Mouse (Mus musculus): ENCODE data around the gene Slc39a5.
A peak's percentile ranks its signal among the peaks of the same experiment; 100 is the strongest.

Gene Slc39a5

GRCm38 (mm10) chr10:128374393-128374792 lies 26.6 kb downstream of the Slc39a5 start:
- peak; percentile 41 for DNase-seq

DNA sequence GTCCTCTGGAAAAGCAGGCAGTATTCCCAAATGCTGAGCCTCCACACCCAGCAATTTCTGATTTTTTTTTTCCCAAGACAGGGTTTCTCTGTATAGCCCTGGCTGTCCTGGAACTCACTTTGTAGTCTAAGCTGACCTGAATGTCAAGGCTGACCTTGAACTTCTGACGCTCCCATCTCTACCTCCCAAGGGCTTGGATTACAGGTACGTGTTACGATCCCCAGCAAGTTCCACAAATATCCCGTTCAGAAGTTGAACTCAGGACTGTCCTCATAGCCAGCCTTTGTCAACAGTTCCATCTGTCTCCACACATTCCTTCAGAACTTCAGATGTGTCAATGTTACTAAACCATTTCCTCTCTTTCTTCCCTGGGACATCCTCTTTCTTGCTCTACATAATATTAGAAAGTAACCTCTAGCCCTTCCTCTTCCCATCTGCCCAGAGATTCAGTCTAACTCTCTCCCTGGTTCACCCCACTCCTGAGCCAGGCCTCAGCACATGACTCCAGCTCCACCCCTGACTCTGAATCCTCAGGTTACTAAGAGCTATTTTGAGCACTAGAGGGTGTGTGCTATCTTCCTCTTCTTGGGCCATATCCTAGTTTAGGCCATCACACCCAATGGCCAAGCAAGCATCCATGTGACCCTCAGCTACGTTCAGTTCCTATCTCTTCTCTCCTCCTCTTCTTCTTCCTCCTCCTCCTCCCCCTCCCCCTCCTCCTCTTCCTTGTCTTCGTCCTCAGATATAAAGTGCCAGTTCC lies 27.9 kb downstream of the Slc39a5 start:
- no peak for DNase-seq

- DNase-seq = no peak
Measured at GRCm38 (mm10) chr10:128372142-128372541, 28.9 kb downstream of the Slc39a5 start.

DNA sequence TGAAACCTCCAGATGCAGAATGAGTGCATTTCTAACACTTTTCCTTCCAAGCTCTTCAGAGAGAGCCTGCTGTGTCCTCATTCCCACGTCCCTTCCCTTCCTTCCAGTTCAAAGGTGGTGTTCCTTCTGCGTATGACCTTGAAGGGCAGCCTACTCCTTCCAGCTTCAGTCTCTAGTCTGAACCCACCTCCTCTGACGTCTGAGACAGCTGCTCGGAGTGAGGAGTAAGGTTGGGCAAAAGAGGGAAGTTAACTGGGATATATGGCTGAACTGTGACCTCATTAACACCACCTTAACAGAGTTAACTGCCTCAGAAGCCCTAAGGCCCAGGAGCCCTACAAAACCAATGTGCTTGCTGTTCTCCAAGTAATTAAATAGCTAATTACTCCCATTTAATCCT lies 30.4 kb downstream of the Slc39a5 start:
- no peak for DNase-seq

DNA sequence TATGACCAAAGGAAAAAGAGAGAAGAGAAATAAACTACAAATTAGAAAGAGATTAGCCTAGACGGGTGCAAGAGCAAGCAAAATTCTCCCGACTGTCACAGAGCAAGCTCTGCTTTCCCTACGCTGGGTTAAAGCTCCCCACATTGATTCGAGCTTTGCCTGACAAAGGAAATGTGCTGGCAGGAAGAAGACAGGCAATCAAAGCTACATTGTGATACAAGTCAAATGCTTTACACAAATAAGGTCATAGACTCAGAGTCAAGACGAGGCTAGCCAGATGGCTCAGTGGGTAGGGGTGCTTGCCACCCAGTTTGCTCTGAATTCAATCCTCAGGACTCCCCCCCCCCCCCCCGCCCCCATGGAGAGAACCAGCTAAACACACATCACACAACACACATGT lies 31.0 kb downstream of the Slc39a5 start:
- no peak for DNase-seq

DNA sequence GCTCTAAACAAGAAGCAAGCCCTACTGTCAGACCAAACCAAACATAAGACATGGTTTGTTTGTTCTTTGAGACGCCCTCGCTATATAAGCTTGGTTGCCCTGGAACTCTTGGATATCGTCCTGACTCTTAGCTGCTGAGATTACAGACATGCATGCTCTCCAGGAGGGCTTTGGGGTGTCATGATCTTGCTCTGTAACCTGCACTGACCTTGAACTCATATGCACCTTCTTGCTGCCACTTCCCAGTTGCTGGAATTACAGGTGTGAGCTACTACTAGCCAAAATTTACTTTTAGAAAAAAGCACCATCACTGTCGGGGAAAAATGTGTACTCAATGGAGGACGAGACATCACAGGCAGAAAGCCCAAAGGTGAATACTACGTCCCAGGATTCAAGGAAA lies 31.4 kb downstream of the Slc39a5 start:
- DNase-seq = no peak

- DNase-seq = no peak
Measured at GRCm38 (mm10) chr10:128369218-128369543, 31.8 kb downstream of the Slc39a5 start.

DNA sequence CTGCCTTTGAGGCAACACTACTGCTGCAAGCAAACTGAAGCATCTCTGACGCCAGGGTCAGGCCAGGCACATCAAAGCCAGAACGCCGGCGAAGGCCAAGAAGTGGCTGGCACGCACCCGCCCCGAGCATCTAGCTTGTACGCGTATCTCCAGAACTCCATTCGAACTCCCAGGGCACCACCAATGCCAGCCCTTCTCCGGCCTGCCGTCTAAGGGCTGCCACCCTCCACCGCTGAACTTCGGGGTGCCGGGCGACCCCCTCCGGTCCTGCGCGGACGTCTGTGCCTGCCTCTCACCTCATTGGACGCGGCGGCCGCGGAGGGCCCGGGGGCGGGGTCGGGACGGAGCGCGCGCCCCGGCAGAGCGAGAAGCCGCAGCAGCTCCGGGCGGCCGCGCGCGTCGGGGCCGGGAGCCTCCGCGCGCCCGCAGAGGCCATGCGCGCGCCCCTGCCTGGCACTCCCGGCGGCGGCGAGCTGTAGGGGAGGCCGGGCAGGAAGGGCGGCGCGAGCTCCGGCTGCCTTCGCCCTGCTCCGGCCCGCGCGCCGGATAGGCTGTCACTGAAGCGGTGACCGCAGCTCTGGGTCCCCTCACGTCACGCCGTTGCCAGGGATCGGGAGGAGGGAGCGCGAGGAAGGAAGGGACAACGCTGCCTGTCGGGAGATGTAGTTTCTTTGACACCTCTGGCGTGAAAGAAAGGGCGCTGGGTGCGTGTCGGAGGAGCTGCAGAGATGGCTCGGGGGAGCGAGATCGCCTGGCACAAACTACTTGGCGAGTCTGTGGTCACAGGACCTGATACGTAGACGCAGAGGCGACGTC lies 32.4 kb downstream of the Slc39a5 start, which contains the start of gene Coq10a:
TSS of gene Coq10a (minus strand) at position 596 of the 816 bp plus-strand sequence.
- DNase-seq = peak; percentile 94

DNA sequence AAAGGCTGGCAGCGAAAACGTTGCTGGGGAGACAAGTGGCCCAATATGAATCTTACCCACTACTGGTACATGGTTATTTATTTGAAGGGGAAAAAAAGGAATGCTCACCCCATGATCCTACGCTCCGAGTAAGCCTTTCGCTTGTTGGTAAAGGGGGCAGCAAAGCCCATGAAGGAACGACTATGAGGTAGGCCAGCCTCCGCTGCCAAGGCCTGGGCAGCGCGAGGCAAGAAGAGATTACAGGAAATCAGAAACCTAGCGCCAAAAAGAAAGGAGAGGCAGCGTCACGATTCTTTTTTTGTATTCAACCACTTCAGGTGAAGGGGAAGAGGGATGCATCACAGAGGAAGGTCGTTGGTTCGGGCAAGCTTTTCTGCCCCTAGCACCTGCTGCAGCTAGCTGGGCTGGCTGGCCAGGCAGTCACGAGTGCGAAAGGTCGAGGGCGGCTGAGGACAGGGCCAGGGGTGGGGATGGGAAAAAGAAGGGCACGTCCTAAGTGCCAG lies 33.1 kb downstream of the Slc39a5 start:
- no peak for DNase-seq

GRCm38 (mm10) chr10:128362568-128362967 lies 38.5 kb downstream of the Slc39a5 start:
- DNase-seq = no peak

DNA sequence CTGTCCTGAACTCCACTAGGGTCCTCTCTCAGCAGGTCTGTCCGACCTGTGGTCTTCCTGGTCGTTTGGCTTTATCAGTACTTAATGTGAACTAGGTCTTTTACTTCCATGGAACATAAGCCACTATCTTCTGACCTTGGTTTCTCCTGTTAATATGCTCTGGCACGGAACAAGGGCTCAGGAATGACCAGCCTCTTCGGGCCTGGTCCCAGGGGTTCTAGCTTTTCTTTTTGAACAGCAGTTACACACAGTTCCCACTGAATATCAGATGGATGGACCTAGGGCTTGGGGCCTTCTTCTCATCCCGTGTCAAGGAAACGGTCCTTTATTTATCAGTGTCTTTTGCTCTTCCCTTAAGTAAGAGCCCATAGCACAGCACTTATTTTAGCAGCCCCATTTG lies 39.2 kb downstream of the Slc39a5 start:
- no peak for DNase-seq

GRCm38 (mm10) chr10:128359226-128359625 lies 41.8 kb downstream of the Slc39a5 start:
- no peak for DNase-seq

DNA sequence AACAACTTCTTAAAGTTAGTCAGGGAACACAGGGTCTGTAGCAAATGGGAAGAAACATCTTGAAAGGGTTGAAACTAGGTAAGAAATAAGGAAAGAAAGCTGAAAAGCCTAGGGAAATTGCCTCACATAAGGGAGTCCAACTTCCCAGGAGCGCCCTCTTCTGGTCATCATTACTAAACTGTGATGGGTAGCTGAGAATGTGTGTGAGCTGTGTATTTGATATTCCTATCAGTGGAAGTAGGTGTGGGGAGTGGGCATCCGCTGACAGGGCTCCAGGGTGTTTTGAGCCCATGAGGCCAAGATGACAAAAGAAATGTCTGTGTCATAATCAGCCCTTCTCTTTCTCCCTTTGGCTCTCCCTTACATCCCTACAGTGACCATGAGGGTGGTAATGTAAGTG lies 42.2 kb downstream of the Slc39a5 start:
- peak; percentile 75 for DNase-seq

DNA sequence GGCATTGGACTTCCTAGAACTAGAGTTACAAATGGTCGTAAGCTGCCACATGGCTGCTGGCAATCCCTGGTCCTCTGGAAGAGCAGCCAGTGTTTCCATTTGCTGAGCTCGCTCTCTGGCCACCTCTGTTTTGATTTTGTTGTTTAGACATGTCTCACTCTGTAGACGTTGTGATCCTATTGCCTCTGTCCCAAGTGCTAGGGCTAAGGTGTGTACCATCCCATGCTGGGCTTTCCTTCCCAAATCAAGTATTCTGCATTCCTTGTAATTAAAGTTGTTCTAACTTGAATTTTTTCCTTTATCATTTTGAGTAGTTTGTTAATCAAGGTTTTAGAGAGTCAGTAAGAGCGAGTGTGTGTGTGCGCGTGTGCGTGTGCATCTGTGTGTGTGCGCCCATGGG lies 53.5 kb downstream of the Slc39a5 start:
- DNase-seq = no peak
